ENCODE assay signal across 33 mouse cellular contexts in the genomic region with DNA sequence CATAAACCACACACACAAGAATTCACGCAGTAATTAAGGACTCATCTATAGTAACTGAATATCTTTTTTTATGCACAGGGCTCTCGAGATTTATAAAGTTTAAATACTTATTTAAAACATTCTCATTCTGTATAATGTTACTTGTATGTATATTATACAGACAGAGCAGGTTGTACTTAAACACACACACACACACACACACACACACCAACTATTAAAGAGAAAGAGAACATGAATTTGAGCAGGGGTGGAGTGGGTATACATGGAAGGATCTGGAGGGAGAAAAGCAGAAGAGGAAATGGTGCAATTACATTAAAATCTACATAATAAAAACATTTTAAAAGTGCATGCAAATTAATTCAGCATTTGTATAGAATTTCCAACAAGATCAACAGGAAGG.
"Had no signal": no experiment of that assay in that cellular context is flagged by ENCODE, and none has a peak within 500 bp of the region (broad histone marks: within the 10 kb centered on the region; RNA-seq: fewer than 3 reads in every experiment).

No protein-coding gene starts in this region.

- DNase-seq: heart, postnatal 10 days; heart, postnatal 14 days; heart, postnatal 36 days; heart, postnatal 4 days; kidney, adult 11 months; kidney, adult 18-20 months; kidney, adult 2 months; kidney, adult 8-10 months; kidney, adult 9 months; kidney, postnatal 10 days; kidney, postnatal 14 days; kidney, postnatal 25 days; kidney, postnatal 36 days; kidney, postnatal 4 days; layer of hippocampus, adult 9-11 months; layer of hippocampus, postnatal 36 days had no signal

- H3K4me1 ChIP-seq: hindbrain, embryonic 10.5 days; intestine, embryonic 15.5 days; kidney, embryonic 15.5 days had no signal

- H3K27me3 ChIP-seq: heart, embryonic 13.5 days; heart, embryonic 15.5 days; hindbrain, embryonic 12.5 days; hindbrain, embryonic 13.5 days; hindbrain, embryonic 15.5 days; intestine, embryonic 15.5 days; kidney, embryonic 15.5 days had no signal

- H3K4me3 ChIP-seq: heart, embryonic 13.5 days; heart, embryonic 15.5 days; hindbrain, embryonic 10.5 days; hindbrain, embryonic 12.5 days; hindbrain, embryonic 13.5 days; hindbrain, embryonic 15.5 days; intestine, embryonic 15.5 days; kidney, embryonic 15.5 days; layer of hippocampus, adult 2 months; left cerebral cortex, adult 2 months had no signal

- H3K27ac ChIP-seq: heart, embryonic 13.5 days; heart, embryonic 15.5 days; hindbrain, embryonic 10.5 days; hindbrain, embryonic 12.5 days; hindbrain, postnatal 0 days; intestine, embryonic 15.5 days; kidney, embryonic 15.5 days; kidney, postnatal 0 days; layer of hippocampus, adult 2 months; left cerebral cortex, adult 2 months had no signal

- H3K4me2 ChIP-seq: heart, embryonic 13.5 days; heart, embryonic 15.5 days; hindbrain, embryonic 12.5 days; hindbrain, embryonic 13.5 days; hindbrain, embryonic 14.5 days; hindbrain, embryonic 15.5 days; intestine, embryonic 15.5 days; kidney, embryonic 15.5 days had no signal

- H3K36me3 ChIP-seq: heart, embryonic 13.5 days; heart, embryonic 15.5 days; hindbrain, embryonic 10.5 days; hindbrain, embryonic 12.5 days; hindbrain, embryonic 13.5 days; hindbrain, embryonic 15.5 days; intestine, embryonic 15.5 days; kidney, embryonic 15.5 days had no signal

- H3K9ac ChIP-seq: heart, embryonic 13.5 days; heart, embryonic 15.5 days; hindbrain, embryonic 12.5 days; hindbrain, embryonic 13.5 days; hindbrain, embryonic 14.5 days; hindbrain, embryonic 15.5 days; intestine, embryonic 15.5 days; kidney, embryonic 15.5 days had no signal

- H3K9me3 ChIP-seq: heart, embryonic 13.5 days; heart, embryonic 15.5 days; hindbrain, embryonic 10.5 days; hindbrain, embryonic 12.5 days; hindbrain, embryonic 13.5 days; hindbrain, embryonic 15.5 days; intestine, embryonic 15.5 days; kidney, embryonic 15.5 days had no signal

- ATAC-seq: hindbrain, embryonic 16.5 days; hindbrain, postnatal 0 days; inflammation-experienced regulatory T-cells, adult 6 months; intestine, embryonic 15.5 days; intestine, embryonic 16.5 days; intestine, postnatal 0 days had no signal
